Mouse (Mus musculus) testis, postnatal 14 days (tissue): Measurements from ENCODE around the gene Fam45a.
"Not testable (repeated sequence)": the region's sequence is repeated elsewhere in the genome, so short reads cannot be mapped to it uniquely, and the experiment has no call there.

Experiments
- DNase-seq: peaks from one replicate; pipeline ENCODE4 v3.0.0; 2021; ENCODE audit warnings: low spot score

The Fam45a gene

DNA sequence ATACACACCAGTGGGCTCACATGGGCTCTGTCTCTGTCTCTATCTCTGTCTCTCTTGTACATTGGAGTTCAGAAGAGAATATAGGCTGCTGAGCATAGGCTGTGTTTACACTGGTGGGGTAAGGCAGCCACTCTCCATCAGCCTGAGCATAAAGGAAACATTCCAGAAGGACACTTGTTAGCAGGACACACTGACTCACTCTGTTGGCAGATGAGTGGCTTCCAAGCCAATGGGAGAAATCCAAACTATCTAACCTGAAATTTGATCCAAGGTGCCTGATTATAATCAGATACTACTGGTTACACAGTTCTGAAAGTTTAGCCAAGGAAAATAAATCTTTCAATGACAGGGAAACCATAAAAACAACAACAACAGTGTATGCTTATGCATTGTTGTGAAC lies 34.3 kb downstream of the Fam45a start:
- DNase-seq: no peak

DNA sequence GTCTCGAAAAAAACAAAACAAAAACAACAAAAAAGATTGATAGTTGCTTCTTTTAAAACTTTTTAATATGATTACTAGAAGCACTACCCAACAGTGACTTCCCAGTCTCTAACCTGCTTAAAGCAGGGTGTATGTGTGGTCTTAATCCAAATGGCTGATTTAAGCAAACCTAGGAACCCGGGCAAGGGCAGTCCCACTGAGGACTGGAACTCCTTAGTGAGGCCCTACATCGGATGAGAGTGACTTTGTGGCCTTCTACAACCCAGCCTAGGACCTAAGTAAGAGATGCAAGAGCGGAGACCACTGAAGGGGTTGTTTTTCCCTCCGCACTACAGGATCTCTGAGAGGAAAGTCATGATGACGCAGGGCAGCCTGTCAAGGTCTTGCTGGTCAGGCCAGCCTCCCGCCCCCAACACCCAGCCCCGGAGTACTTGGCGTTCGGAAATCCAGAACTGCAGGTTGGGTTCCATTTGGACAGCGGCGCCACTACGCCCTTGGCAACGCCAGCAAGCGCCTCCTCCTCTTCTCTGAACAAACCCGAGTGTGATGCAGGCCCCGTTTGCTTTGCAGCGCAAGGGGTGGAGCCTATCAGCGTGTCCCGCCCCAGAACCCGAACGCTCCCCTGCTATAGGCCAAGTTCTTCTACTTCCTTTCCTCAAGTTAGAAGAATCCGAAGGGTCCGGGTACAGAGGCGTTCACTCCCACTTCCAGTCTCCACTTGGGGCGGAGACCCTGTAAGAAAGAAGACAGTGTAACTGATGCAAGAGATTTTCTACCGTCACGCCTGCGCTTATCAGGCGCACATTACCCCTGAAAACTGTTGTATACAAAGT lies 49.7 kb downstream of the Fam45a start, which contains the start of gene Sfxn4:
TSS of gene Sfxn4 (minus strand) at position 612 of the 833 bp plus-strand sequence.
- peak; percentile 91 for DNase-seq

DNA sequence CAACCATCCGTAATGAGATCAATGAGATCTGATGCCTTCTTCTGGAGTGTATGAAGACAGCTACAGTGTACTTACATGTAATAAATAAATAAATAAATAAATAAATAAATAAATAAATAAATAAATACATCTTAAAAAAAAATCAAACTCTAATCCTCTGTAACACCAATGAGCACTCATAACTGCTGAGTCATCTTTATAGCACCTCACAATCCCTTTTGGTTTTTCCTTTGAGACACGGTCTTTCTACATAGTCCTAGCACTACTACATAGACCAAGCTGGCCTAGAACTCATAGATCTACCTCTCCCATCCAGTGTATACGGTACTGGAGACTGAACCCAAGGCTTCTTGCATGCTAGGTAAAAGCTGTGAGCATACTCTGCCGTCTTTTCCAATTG lies 54.8 kb downstream of the Fam45a start:
- not testable (repeated sequence) for DNase-seq

DNA sequence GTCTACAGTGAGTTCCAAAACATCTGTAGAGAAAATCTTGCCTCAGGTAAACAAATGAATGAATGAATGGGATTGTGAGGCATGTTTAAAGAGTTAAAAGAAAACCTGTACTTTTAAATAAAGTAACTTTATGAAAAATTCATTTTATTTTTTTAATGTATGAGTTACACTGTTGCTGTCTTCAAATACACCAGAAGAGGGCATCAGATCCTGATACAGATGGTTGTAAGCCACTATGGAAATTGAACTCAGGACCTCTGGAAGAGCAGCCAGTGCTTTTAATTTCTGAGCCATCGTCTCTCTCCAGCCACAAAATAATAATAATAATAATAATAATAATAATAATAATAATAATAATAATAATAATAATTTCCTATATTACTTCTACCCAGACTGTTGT lies 59.1 kb downstream of the Fam45a start:
- DNase-seq: no peak

DNA sequence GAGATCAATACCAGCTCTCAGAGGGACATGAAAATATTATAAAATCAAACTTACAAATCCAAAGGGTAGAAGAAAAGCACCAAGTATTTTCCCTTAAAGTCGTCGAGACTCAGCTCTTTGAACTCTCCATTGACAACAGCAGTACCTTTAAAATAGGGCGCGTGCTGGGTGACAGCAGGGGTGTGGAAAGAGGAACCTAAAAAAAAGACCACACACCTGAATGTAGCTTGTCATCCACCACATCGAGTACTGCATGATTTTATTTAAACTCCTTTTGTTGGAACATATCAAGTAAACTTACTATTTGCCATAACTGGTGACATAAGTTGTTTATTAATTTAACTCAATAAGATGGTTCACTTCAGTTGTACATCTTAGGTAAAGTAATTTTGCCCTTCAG lies 60.0 kb downstream of the Fam45a start:
- DNase-seq: no peak

DNA sequence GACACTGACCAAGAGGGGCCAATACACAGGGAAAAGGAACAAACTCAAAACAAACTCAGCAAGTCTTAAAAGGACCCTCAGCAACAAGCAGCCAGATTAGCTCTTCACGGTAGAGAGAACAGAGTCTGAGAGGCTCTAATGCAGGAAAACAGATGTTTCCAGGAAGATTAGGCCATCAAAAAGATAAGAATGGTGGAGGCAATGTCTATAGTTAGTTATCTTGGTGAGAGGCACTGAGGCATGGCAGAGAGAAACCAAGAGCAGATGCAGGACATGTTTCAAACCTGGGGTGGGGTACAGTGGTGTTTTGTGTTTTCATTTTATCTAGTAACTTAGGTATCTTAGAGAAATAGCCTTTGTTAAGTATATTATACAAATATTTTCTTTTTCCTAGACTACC lies 60.9 kb downstream of the Fam45a start:
- no peak for DNase-seq

DNA sequence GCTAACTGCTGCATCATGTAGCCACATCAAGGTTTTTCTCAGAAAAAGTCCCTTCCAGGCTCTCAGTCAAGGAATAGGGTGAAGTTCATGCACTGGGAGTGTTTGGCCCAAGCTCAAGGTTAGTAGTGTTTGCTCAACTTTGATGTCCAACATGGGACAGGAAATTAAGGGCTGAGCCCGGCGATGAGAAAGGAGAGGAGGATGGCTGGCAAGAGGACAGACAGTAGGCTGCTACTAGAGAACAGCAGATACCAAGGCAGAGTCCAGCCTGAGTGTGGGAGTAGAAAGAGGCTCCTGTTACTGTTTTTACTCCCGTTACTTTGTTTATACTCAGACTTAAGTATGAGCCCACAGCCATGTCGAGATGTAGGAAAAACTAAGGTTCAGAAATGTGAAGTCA lies 62.1 kb downstream of the Fam45a start:
- peak; percentile 84 for DNase-seq

DNA sequence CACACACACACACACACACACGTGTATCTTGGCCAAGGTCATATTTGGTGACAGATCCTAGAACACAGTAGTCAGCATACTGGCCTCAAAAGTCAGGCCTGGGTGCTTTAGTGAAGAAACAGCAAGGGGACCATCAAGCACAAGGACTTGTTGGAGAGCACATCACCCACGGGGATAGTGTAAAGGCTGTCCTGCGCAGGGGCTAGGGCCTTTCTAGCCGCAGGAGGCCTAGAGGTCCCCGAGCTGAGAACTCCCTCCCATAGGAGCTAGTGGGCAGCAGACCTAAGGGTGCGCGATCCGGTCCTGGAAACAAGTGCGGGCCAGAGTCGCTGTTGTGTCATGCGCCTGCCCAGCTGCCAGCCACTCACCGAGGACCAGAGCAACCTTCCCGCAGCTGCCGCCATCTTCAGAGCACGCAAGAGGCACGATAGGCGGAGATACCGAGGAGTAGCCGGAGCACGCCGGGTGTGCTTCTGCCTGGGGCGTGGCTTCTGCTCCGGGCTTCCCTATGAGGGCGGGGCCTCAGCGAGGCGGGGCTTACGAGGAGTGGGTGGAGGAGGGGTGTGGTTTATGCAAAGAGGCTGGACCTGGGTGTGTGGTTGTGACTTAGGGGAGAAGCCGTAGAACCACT lies 62.8 kb downstream of the Fam45a start, which contains the start of gene Prdx3:
TSS of gene Prdx3 (minus strand) at position 493 of the 631 bp plus-strand sequence.
- peak; percentile 93 for DNase-seq

DNA sequence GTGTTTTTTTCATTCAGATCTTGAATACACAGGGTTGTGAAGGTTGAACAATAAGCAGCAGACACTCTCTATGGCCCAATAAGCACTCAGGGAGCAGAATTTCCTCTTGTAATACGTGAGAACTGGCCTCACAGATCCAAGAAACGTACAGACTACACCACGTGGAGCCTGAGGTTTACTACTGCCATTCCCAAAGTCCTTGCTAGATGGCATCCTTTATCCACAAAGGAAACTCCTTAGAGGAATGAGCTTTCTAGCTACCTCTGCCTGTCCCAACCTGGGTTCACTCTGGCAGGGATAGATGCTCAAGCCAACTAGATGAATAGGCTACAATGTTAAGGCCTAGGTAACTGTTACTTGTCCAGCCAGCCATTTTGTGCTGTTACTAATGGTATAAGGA lies 71.7 kb downstream of the Fam45a start:
- DNase-seq: peak; percentile 23
